Mouse (Mus musculus) stomach, postnatal 0 days (tissue): ENCODE measurements around the gene Fam53b. TPM values are rescaled to one million over a fixed set of nuclear protein-coding genes. Genes with fewer than 3 reads are reported as not detected.

Source experiments
- ATAC-seq: fragments of 200-750 bp; cut with Nextera tagmentation; 2 replicates; pipeline ENCODE4 v1.8.0; 2017; ENCODE audit not compliant: low FRiP score, low TSS enrichment
- DNase-seq: peaks from one replicate; pipeline ENCODE4 v3.0.0-alpha.2; 2016; ENCODE audit warnings: low spot score
- H3K27ac ChIP-seq: fragments of 300-500 bp; sonication (generic); replicated peaks from 2 replicates; pipeline ENCODE4 v1.5.1; 2014; ENCODE audit warnings: mild to moderate bottlenecking, control low read depth
- H3K27me3 ChIP-seq: fragments of 300-500 bp; sonication (generic); 2 replicates; pipeline ENCODE4 v1.6.1; 2014; ENCODE audit warnings: low read length; ENCODE audit not compliant: control insufficient read depth, insufficient read depth
- H3K36me3 ChIP-seq: fragments of 300-500 bp; sonication (generic); 2 replicates; pipeline ENCODE4 v1.6.1; 2014; ENCODE audit warnings: low read length, mixed read lengths; ENCODE audit not compliant: control insufficient read depth, insufficient read depth
- H3K4me1 ChIP-seq: fragments of 300-500 bp; sonication (generic); replicated peaks from 2 replicates; pipeline ENCODE4 v1.6.1; 2014; ENCODE audit warnings: antibody characterized with exemption; ENCODE audit not compliant: control insufficient read depth, insufficient read depth
- H3K4me2 ChIP-seq: fragments of 300-500 bp; sonication (generic); replicated peaks from 2 replicates; pipeline ENCODE4 v1.6.1; 2014; ENCODE audit warnings: low read depth, mild to moderate bottlenecking, control low read depth, moderate library complexity
- H3K4me3 ChIP-seq: fragments of 300-500 bp; sonication (generic); 2 replicates; pipeline ENCODE4 v1.5.1; 2014; ENCODE audit warnings: low read depth, low read length, control low read depth
- H3K9ac ChIP-seq: fragments of 300-500 bp; sonication (generic); 2 replicates; pipeline ENCODE4 v1.6.1; 2014; ENCODE audit warnings: mild to moderate bottlenecking, low read length, control low read depth, mixed read lengths
- H3K9me3 ChIP-seq: fragments of 300-500 bp; sonication (generic); 2 replicates; pipeline ENCODE4 v1.6.1; 2016; ENCODE audit warnings: low read length; ENCODE audit not compliant: control insufficient read depth
- CTCF ChIP-seq: IDR thresholded peaks from 2 replicates; pipeline ENCODE4 v1.5.1; 2016; ENCODE audit warnings: antibody characterized with exemption, low read depth, mild to moderate bottlenecking, moderate library complexity
- EP300 ChIP-seq: optimal IDR thresholded peaks from 2 replicates; pipeline ENCODE3; 2016; ENCODE audit warnings: antibody characterized with exemption
- WGBS: fragments of 180-500 bp; shearing (Covaris S2); extraction: QIAGEN DNeasy Blood & Tissue Kit; methylation state at CpG from one replicate; pipeline ENCODE4 v1.1.7; 2014; 5-methylcytosine and 5-hydroxymethylcytosine counted together
- polyA plus RNA-seq: library from polyadenylated mRNA; unstranded; fragments of >200 nt; fragmentation: Nextera tagmentation; extraction: Ambion mirVana; gene quantifications from 2 replicates; pipeline ENCODE4 v1.2.1, GENCODE M21; 2015

The Fam53b gene
- polyA plus RNA-seq, 1 experiment from 2014 or later, result 8.5 TPM

DNA sequence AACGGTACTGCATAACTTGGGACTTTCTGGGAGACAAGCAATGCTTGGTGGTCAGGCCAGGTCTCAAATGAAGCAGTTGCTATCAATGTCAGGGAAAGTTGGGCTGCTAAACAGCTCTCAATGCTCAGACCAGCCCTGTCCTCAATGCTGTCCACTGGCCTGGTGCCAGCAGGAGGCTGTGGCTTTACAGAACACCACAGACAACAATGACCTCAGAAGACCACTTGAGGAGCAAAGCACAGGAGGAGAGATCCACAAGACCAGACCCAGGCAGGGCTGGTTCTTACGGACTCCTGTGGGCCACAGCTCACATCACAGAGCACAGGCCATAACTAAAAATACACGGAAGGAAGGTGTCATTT, 59.3 kb downstream of the Fam53b start:
- Histone ChIP-seq H3K4me2 (no peak overlapping the region), H3K4me3 (no peak overlapping the region), H3K27ac (peak overlapping the region; percentile 24; the same call in 1 of the 2 replicates), H3K9ac (no peak overlapping the region), H3K4me1 (0 out of 2 replicates have a peak, but pooled peaks cover 2% of the 10 kb centered on the region), H3K36me3 (peaks cover 7% of the 10 kb centered on the region), H3K27me3 (no peaks in the 10 kb centered on the region), H3K9me3 (no peaks in the 10 kb centered on the region)
- ATAC-seq (no peak), DNase-seq (no peak)
- 57% methylated on average over 3 of the region's 3 CpGs for WGBS
- TF ChIP-seq EP300, result no peak
- no peak for TF ChIP-seq CTCF

DNA sequence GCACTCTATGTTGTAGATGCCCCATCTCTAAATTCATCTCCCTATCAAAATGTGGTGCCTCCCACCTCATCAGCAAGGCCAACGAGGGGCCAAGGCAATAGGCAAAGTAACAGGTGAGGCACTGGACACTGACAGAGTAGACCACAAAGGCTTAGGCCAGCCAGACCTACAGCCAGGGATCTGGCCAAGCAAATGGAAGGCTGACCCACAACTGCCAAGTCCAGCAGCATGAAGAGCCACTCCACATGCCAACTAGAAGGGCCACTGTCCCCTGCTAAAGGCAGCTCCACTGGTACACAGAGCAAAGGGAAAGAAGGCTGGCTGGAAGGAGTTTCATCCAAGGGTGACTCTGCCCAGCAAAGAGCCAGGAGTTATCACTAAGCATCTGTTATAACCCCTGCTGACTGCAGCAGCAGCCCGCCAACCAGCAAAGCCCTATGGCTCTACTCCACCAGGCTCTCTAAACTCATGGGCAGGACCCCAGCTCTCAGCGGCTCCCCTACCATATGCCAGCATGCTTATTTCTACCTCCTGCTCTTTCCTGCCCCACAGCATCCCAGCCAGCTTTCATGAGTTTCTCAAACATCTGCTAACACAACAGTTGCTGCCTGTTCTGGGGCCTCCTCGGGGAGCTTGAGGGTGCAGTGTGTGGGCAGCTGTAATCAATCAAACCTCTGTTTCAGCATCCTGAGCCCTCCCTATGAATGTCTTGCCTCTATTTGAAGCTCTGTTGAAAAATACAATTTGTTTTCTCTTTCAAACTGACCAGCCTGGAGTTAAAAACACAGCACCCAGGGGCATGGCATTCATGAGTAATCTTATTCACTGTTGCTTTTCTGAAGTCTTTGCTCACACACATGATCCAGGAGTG, 59.9 kb downstream of the Fam53b start:
- H3K27ac ChIP-seq, result peak overlapping the region; percentile 24; the same call in 1 of the 2 replicates
- TF ChIP-seq EP300 (no peak), CTCF (no peak)
- WGBS, result 59% methylated on average over 4 of the region's 4 CpGs
- H3K36me3 ChIP-seq, result peaks cover 7% of the 10 kb centered on the region
- no peak overlapping the region for H3K9ac ChIP-seq
- no peaks in the 10 kb centered on the region for H3K9me3 ChIP-seq
- H3K4me1 ChIP-seq, result 0 out of 2 replicates have a peak, but pooled peaks cover 2% of the 10 kb centered on the region
- no peaks in the 10 kb centered on the region for H3K27me3 ChIP-seq
- no peak for ATAC-seq
- H3K4me2 ChIP-seq, result no peak overlapping the region
- no peak overlapping the region for H3K4me3 ChIP-seq
- no peak for DNase-seq

DNA sequence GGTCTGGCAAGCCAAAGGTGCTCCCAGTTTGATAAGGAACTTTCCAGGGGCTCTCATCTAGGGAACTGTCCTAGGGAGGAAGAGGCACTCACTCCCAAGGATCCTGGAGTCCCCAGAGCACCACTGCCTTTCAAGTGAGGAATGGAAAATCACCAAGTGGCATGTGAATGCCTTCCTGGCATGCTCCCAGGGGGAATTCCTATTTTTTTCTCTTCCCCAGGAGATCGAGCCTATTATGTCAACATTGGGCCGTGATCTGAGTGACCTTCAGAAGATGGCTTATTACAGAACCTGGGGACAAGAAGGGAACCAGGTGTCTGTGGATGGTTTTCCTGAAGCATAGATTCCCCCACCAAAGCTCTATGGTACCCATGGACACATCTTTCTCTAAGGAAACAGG, 62.0 kb downstream of the Fam53b start:
- TF ChIP-seq CTCF (no peak), EP300 (no peak)
- WGBS, result 34% methylated on average over 2 of the region's 2 CpGs
- no peaks in the 10 kb centered on the region for H3K27me3 ChIP-seq
- no peak overlapping the region for H3K27ac ChIP-seq
- no peak for DNase-seq
- H3K4me2 ChIP-seq, result no peak overlapping the region
- H3K36me3 ChIP-seq, result no peaks in the 10 kb centered on the region
- no peak overlapping the region for H3K4me3 ChIP-seq
- no peak overlapping the region for H3K9ac ChIP-seq
- no peaks in the 10 kb centered on the region for H3K9me3 ChIP-seq
- H3K4me1 ChIP-seq, result 0 out of 2 replicates have a peak, but pooled peaks cover 2% of the 10 kb centered on the region
- ATAC-seq, result no peak

DNA sequence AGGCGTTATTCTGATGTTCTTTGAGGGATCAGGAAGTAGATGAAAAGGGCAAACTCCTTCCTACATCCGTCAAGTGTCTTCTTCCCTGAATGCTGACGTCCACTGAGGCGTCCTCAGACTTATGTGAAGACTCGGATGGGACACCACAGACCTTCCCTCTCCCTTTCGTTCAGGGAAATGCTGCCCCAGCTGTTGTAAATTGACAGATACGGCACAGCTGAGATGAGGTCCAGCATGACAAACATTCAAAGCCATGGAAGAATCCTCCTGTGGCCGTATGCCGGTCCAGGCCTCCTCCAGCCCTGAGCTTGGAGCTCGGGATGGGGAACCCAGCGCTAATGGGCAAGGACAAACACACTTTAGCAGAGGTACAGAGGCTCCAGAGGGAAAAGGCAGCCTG, 64.2 kb downstream of the Fam53b start:
- Histone ChIP-seq H3K4me3 (no peak overlapping the region), H3K4me2 (no peak overlapping the region), H3K9ac (no peak overlapping the region), H3K4me1 (0 out of 2 replicates have a peak, but pooled peaks cover 2% of the 10 kb centered on the region), H3K36me3 (no peaks in the 10 kb centered on the region), H3K9me3 (no peaks in the 10 kb centered on the region), H3K27me3 (no peaks in the 10 kb centered on the region), H3K27ac (no peak overlapping the region)
- no peak for ATAC-seq
- no peak for TF ChIP-seq CTCF
- no peak for TF ChIP-seq EP300
- WGBS, result 88% methylated on average over 11 of the region's 11 CpGs
- no peak for DNase-seq

DNA sequence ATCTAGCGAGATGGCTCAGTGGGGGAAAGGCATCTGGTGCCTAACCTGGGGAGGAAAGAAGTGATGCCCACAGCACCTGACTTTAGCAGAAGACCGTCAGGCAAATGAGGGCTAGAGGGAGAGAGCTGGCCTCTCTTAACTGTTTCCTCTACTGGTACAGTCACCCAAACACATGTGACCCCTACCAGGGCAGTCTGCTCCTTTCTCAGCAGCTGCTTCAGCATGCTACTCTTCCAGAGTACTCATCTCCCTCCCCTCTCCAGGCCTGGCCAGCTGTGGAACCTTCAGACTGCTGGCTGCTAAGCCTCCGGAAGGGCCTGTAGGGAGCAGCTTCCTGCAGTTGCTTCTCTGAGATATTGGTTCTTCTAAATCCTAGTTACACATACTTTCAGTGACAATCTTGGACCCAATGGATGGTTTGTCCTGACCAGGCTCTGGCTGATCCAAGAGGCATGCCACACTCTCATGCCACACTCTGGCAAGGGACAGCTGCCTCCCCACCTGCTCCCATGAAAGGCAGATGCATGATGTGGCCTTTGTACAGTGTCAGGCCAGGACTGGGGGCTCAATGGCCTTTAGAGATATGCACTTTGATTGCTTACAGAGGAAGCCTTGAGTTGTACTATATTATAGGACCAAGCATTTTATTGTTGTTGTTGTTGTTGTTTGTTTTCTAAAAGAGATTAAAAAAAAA, 65.5 kb downstream of the Fam53b start:
- H3K9me3 ChIP-seq, result no peaks in the 10 kb centered on the region
- no peaks in the 10 kb centered on the region for H3K4me1 ChIP-seq
- H3K27me3 ChIP-seq, result no peaks in the 10 kb centered on the region
- H3K36me3 ChIP-seq, result no peaks in the 10 kb centered on the region
- ATAC-seq (peak; percentile 49; the same call in 1 of the 2 replicates), DNase-seq (no peak)
- TF ChIP-seq CTCF (no peak), EP300 (no peak)
- H3K4me2 ChIP-seq, result no peak overlapping the region
- H3K27ac ChIP-seq, result no peak overlapping the region; the same call in 1 of the 2 replicates
- WGBS, result 66% methylated on average over 3 of the region's 3 CpGs
- no peak overlapping the region for H3K4me3 ChIP-seq
- no peak overlapping the region for H3K9ac ChIP-seq

DNA sequence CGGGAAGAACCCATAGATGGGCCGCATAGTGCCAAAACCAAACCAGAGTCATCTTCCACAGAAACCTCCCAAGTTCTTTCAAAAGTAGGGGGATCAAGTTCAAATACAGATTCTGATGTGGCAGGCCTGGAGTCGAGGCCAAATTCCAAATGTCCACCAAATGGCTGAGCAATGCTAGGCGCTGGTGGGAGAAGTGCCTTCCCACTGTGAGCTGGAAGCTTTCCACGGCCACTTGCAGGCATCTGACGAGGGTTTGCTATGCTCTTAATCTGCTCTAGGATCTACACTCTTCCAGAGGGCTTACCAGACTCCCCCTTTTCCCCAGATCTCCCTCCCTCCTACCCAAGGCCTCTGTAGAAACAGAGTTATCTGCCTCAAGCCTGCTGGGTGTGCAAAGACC, 66.6 kb downstream of the Fam53b start:
- no peak for ATAC-seq
- Histone ChIP-seq H3K4me2 (no peak overlapping the region), H3K4me3 (no peak overlapping the region), H3K27ac (no peak overlapping the region), H3K9me3 (no peaks in the 10 kb centered on the region), H3K9ac (no peak overlapping the region), H3K27me3 (no peaks in the 10 kb centered on the region), H3K36me3 (no peaks in the 10 kb centered on the region), H3K4me1 (no peaks in the 10 kb centered on the region)
- 73% methylated on average over 6 of the region's 6 CpGs for WGBS
- DNase-seq, result no peak
- TF ChIP-seq CTCF (no peak), EP300 (no peak)
